Comparison of ENCODE assay signal across 9 mouse cellular contexts in the genomic region with DNA sequence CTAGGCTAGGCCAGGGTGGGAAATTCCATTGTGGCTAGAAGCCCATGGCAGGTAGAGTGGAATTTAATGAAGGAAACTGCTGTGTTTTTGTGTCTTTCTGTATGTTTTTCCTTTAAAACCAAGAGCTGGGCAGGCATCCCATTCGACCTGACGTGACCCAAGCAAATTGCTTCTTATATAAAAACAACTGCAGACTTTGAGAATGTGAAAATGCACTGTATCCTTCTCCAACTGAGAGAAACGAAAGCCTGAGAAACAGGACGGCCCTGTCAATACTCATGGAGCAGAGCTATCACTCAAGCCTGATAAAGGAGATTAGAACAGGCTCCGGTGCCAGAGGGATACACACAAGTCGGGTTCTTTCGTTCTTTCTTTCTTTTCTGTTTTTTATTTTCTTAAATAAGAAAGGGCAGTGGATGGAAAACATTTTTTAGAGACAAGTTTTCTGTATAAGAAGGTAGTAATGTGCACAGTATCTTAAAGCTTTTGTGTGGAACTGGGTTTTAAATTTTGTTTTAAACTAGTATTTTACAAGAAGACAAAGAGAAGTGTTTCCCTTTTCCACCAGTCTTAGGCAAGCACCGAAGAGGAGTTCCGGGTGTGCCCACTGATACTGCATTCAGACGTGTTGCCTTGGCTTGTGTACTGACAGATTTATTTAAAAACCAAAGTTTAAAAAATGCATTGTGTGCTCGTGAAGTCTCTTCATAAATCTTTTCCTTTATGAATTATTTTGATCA.
DNase-seq lines count a peak whose midpoint lies in the region; ATAC-seq and TF ChIP-seq lines count a peak whose summit lies in the region.
"Had no signal": no experiment of that assay in that cellular context is flagged by ENCODE, and none has a peak within 500 bp of the region (broad histone marks: within the 10 kb centered on the region; RNA-seq: fewer than 3 reads in every experiment).

No protein-coding gene starts in this region.

- H3K79me2 ChIP-seq in myocyte (ENCODE audit: control insufficient read depth, insufficient read depth): no peaks in the 10 kb centered on the region

- H3K4me2 ChIP-seq in hindbrain, postnatal 0 days (ENCODE audit: low read depth, low read length): peak overlapping the region; percentile 23
- H3K4me2 ChIP-seq in hindbrain, embryonic 12.5 days (replicated peaks): no peak overlapping the region
- peak overlapping the region; percentile 64 for H3K4me2 ChIP-seq in myocyte (ENCODE audit: low read depth)
- H3K4me2 ChIP-seq: neural tube, embryonic 13.5 days had no signal

- no peak for ATAC-seq in hindbrain, postnatal 0 days
- ATAC-seq in hindbrain, embryonic 12.5 days (ENCODE audit: low FRiP score): no peak

- 31% methylated on average over 11 of the region's 11 CpGs for WGBS in hindbrain, postnatal 0 days
- 39% methylated on average over 11 of the region's 11 CpGs for WGBS in hindbrain, embryonic 12.5 days
- WGBS in kidney, adult 2 months: 20% methylated on average over 11 of the region's 11 CpGs

- no peaks in the 10 kb centered on the region for H3K4me1 ChIP-seq in hindbrain, postnatal 0 days (ENCODE audit: insufficient read depth, low read length)
- 0 out of 2 replicates have a peak, but pooled peaks cover 3% of the 10 kb centered on the region for H3K4me1 ChIP-seq in hindbrain, embryonic 12.5 days
- H3K4me1 ChIP-seq in kidney, adult 2 months (ENCODE audit: control insufficient read depth, insufficient read depth, low read length): peaks cover 21% of the 10 kb centered on the region; the same call in 1 of the 2 replicates

- H3K36me3 ChIP-seq in hindbrain, postnatal 0 days (ENCODE audit: insufficient read depth, low read length): no peaks in the 10 kb centered on the region
- no peaks in the 10 kb centered on the region for H3K36me3 ChIP-seq in hindbrain, embryonic 12.5 days
- H3K36me3 ChIP-seq in kidney, adult 2 months (ENCODE audit: control insufficient read depth, insufficient read depth, low read length): no peaks in the 10 kb centered on the region; the same call in 1 of the 2 replicates
- no peaks in the 10 kb centered on the region for H3K36me3 ChIP-seq in myocyte (ENCODE audit: control insufficient read depth, insufficient read depth)
- H3K36me3 ChIP-seq: neural tube, embryonic 13.5 days had no signal

- TF ChIP-seq POLR2A in kidney, adult 2 months (IDR thresholded peaks at IDR 0.05; ENCODE audit: low read depth, low read length): no peak
- no peak for TF ChIP-seq POLR2A in myocyte (IDR thresholded peaks at IDR 0.05; ENCODE audit: insufficient read length, low read depth)

- H3K27ac ChIP-seq in hindbrain, postnatal 0 days: peak overlapping the region; percentile 41; the same call in 1 of the 2 replicates
- no peak overlapping the region for H3K27ac ChIP-seq in hindbrain, embryonic 12.5 days
- H3K27ac ChIP-seq in kidney, adult 2 months (ENCODE audit: insufficient read depth, low read depth, low read length): peak overlapping the region; percentile 99
- H3K27ac ChIP-seq: neural tube, embryonic 13.5 days had no signal

- no peaks in the 10 kb centered on the region for H3K27me3 ChIP-seq in hindbrain, postnatal 0 days (ENCODE audit: insufficient read depth, low read length)
- no peaks in the 10 kb centered on the region for H3K27me3 ChIP-seq in hindbrain, embryonic 12.5 days
- H3K27me3 ChIP-seq in kidney, adult 2 months (replicated peaks; ENCODE audit: control insufficient read depth, insufficient read depth, low read length): no peaks in the 10 kb centered on the region
- no peaks in the 10 kb centered on the region for H3K27me3 ChIP-seq in myocyte (ENCODE audit: control insufficient read depth, insufficient read depth, insufficient read length)
- H3K27me3 ChIP-seq: neural tube, embryonic 13.5 days had no signal

- no peak overlapping the region for H3ac ChIP-seq in myocyte (ENCODE audit: control insufficient read depth, insufficient read length)

- no peak overlapping the region for H3K9ac ChIP-seq in hindbrain, postnatal 0 days (replicated peaks; ENCODE audit: low read length)
- no peak overlapping the region for H3K9ac ChIP-seq in hindbrain, embryonic 12.5 days
- H3K9ac ChIP-seq: neural tube, embryonic 13.5 days had no signal

- H3K4me3 ChIP-seq in hindbrain, postnatal 0 days (ENCODE audit: low read length): no peak overlapping the region
- H3K4me3 ChIP-seq in hindbrain, embryonic 12.5 days: no peak overlapping the region
- no peak overlapping the region for H3K4me3 ChIP-seq in kidney, adult 2 months (ENCODE audit: insufficient read depth, low read depth, low read length)
- H3K4me3 ChIP-seq in myocyte: no peak overlapping the region
- H3K4me3 ChIP-seq: neural tube, embryonic 13.5 days had no signal

- TF ChIP-seq CTCF in hindbrain, postnatal 0 days (IDR thresholded peaks at IDR 0.05; ENCODE audit: low read depth): no peak
- no peak for TF ChIP-seq CTCF in kidney, adult 2 months (conservative IDR thresholded peaks at IDR 0.05; ENCODE audit: insufficient read depth, insufficient read length, low read depth, low read length)

- peak; percentile 6 for DNase-seq in hindbrain, postnatal 0 days (ENCODE audit: low spot score)
- peak; percentile 33 for DNase-seq in cerebellum, adult 8-10 months
- peak; percentile 42 for DNase-seq in gastrocnemius, postnatal 10 days
- DNase-seq in kidney, adult 2 months: peak; percentile 62
- no peak for DNase-seq in thymus, adult 18-20 months
- DNase-seq in spleen, adult 12 weeks (ENCODE audit: low spot score): no peak

- H3K9me3 ChIP-seq in hindbrain, postnatal 0 days (ENCODE audit: low read length): no peaks in the 10 kb centered on the region
- no peaks in the 10 kb centered on the region for H3K9me3 ChIP-seq in hindbrain, embryonic 12.5 days (replicated peaks)
- H3K9me3 ChIP-seq: neural tube, embryonic 13.5 days had no signal

TF ChIP-seq in myocyte, 11 proteins besides CTCF, POLR2A, EP300 and RAD21:
- TF ChIP-seq TCF12 (IDR thresholded peaks at IDR 0.05; ENCODE audit: insufficient read depth, poor library complexity, severe bottlenecking): no peak
- no peak for TF ChIP-seq USF1 (IDR thresholded peaks at IDR 0.05; ENCODE audit: low read depth)
- no peak for TF ChIP-seq POLR2AphosphoS2 (IDR thresholded peaks at IDR 0.05; ENCODE audit: insufficient read length, low read depth)
- TF ChIP-seq MYOG (IDR thresholded peaks at IDR 0.05; ENCODE audit: control insufficient read depth in 1 of 3, insufficient read depth in 1 of 3, insufficient read length in 2 of 3, low read depth in 2 of 3): no peak
- no peak for TF ChIP-seq TCF3 (IDR thresholded peaks at IDR 0.05; ENCODE audit: insufficient read length, low read depth)
- no peak for TF ChIP-seq SRF (IDR thresholded peaks at IDR 0.05; ENCODE audit: control insufficient read depth, insufficient read length, low read depth)
- TF ChIP-seq CEBPB (IDR thresholded peaks at IDR 0.05; ENCODE audit: insufficient read depth, poor library complexity, severe bottlenecking): no peak
- no peak for TF ChIP-seq MAX (IDR thresholded peaks at IDR 0.05; ENCODE audit: low read depth)
- TF ChIP-seq REST (IDR thresholded peaks at IDR 0.05; ENCODE audit: insufficient read depth, insufficient read length): no peak

Comparison
In these comparisons a context has a peak if more than half of its experiments do, and no peak if none do; other contexts are left out.
1. DNase-seq: peak in hindbrain, postnatal 0 days (single experiment), cerebellum, adult 8-10 months (single experiment), gastrocnemius, postnatal 10 days (single experiment) and kidney, adult 2 months (single experiment); none in thymus, adult 18-20 months (0 of 2) and spleen, adult 12 weeks (single experiment).